Mouse (Mus musculus) ES-E14 (cell line): ENCODE measurements around the gene Stard7.

Experiments
- CHD2 ChIP-seq: IDR thresholded peaks from 2 replicates; pipeline ENCODE4 v1.6.1; 2014; ENCODE audit warnings: mild to moderate bottlenecking, low read depth, low read length, inconsistent platforms
- HCFC1 ChIP-seq: IDR thresholded peaks from 2 replicates; pipeline ENCODE4 v1.6.1; 2012; ENCODE audit warnings: low read length, inconsistent platforms, borderline replicate concordance; ENCODE audit not compliant: insufficient read depth
- MAFK ChIP-seq: IDR thresholded peaks from 2 replicates; pipeline ENCODE4 v1.6.1; 2014; ENCODE audit warnings: mild to moderate bottlenecking, low read depth, low read length, inconsistent platforms; ENCODE audit not compliant: insufficient read depth
- ZC3H11A ChIP-seq: IDR thresholded peaks from 2 replicates; pipeline ENCODE4 v1.6.1; 2012; ENCODE audit warnings: low read depth, mild to moderate bottlenecking, inconsistent platforms, low read length, borderline replicate concordance
- ZNF384 ChIP-seq: IDR thresholded peaks from 2 replicates; pipeline ENCODE4 v1.6.1; 2012; ENCODE audit warnings: low read depth, low read length, inconsistent platforms

DNA sequence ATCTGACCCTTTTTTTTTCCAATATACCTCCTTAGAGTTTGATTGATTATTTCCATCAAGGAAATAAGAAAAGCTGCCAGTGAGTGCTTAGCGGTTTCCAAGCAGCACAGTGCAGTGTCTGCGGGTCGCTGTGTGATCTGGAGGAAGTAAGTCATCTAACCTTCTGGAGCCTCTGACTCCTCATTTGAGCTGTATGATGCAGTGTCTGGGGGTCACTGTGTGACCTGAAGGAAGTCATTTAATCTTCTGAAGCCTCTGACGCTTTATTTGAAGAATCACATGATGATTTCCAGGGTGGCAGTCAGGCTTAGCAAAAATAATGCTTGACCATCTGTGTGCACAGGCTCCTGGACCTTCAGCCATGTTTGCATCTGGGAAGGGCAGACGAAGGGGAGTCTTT lies 17.2 kb upstream of the Stard7 start:
- TF ChIP-seq ZC3H11A (no peak), CHD2 (no peak), ZNF384 (no peak), MAFK (no peak), HCFC1 (no peak)
